Mouse (Mus musculus) small intestine, adult 2 months (tissue): ENCODE data around the gene Fam217a. TPM values are rescaled to one million over a fixed set of nuclear protein-coding genes. Genes with fewer than 3 reads are reported as not detected.
A peak's percentile ranks its signal among the peaks of the same experiment; 100 is the strongest.
"Not testable (repeated sequence)": the region's sequence is repeated elsewhere in the genome, so short reads cannot be mapped to it uniquely, and the experiment has no call there.

Experiments used
- H3K27ac ChIP-seq: fragments of 200-500 bp; 2 replicates; pipeline ENCODE4 v1.5.1; 2012; ENCODE audit warnings: low read depth, low read length, control low read depth, inconsistent platforms; ENCODE audit not compliant: insufficient read depth
- H3K27me3 ChIP-seq: fragments of 200-500 bp; 2 replicates; pipeline ENCODE4 v1.6.1; 2012; ENCODE audit warnings: mild to moderate bottlenecking, moderate library complexity, low read length, inconsistent platforms; ENCODE audit not compliant: control insufficient read depth, insufficient read depth
- H3K36me3 ChIP-seq: fragments of 200-500 bp; 2 replicates; pipeline ENCODE4 v1.6.1; 2012; ENCODE audit warnings: mild to moderate bottlenecking, low read length, control low read depth, inconsistent platforms; ENCODE audit not compliant: control insufficient read depth, insufficient read depth
- H3K4me1 ChIP-seq: fragments of 200-500 bp; 2 replicates; pipeline ENCODE4 v1.6.1; 2012; ENCODE audit warnings: low read length, inconsistent platforms, mixed read lengths; ENCODE audit not compliant: control insufficient read depth, insufficient read depth, insufficient read length
- H3K4me3 ChIP-seq: fragments of 200-500 bp; 2 replicates; pipeline ENCODE4 v1.5.1; 2012; ENCODE audit warnings: low read depth, mild to moderate bottlenecking, control low read depth, inconsistent platforms, low read length, moderate library complexity
- CTCF ChIP-seq: fragments of 200-500 bp; IDR thresholded peaks from 2 replicates; pipeline ENCODE4 v1.5.1; 2012; ENCODE audit warnings: low read depth, mild to moderate bottlenecking, control low read depth, inconsistent platforms, low read length, moderate library complexity, mixed read lengths; ENCODE audit not compliant: insufficient replicate concordance, insufficient read length; ENCODE audit errors: extremely low read depth
- POLR2A ChIP-seq: fragments of 200-500 bp; IDR thresholded peaks from 2 replicates; pipeline ENCODE4 v1.6.1; 2012; ENCODE audit warnings: low read depth, mild to moderate bottlenecking, control low read depth, inconsistent platforms, low read length, moderate library complexity
- WGBS: fragments of 180-500 bp; shearing (Covaris S2); methylation state at CpG from one replicate; pipeline ENCODE4 v1.1.7; 2018; 5-methylcytosine and 5-hydroxymethylcytosine counted together
- polyA plus RNA-seq: library from polyadenylated mRNA; depleted of rRNA; stranded (reverse); fragments of >200 nt; gene quantifications from 2 replicates; pipeline ENCODE4 v1.2.3, GENCODE M21; 2012

Gene Fam217a
- polyA plus RNA-seq, 1 experiment, result not detected

DNA sequence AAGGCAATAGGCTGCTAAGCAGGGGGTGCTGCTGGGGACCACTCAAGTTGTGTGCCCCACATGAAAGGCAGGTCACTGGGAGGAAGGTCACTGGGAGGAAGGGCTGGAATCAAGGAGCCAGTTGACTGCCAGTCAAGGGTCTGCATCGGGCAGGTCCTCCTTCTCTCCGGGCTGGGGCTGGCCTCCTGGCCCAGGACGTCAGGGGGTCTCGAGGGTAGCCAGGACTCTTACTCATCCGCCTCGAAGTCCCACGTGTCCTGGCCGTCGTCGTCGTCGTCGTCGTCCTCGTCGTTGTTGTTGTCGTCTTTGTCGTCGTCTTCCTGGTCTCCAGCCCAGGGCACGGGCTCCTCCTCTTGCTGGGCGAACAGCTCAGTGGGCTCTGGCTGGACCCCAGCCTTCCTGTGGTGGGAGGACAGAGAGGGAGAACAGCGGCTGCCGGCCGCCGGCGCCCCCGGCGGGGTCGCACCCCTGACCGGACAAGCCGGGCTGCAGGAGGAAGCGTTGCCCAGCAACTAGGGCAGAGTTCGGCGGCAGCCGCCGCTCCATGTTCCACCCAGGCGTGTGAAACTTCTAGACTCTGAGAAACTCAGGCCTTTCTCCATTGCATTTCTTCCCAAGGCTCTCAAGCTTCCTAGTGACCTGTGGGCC, 7.5 kb downstream of the Fam217a start:
- Histone ChIP-seq H3K27ac (no peak overlapping the region), H3K4me1 (peaks cover 8% of the 10 kb centered on the region), H3K36me3 (no peaks in the 10 kb centered on the region), H3K4me3 (peak overlapping the region; percentile 56), H3K27me3 (no peaks in the 10 kb centered on the region)
- 31% methylated on average over 37 of the region's 37 CpGs for whole genome bisulfite sequencing
- TF ChIP-seq CTCF (no peak), POLR2A (no peak)

DNA sequence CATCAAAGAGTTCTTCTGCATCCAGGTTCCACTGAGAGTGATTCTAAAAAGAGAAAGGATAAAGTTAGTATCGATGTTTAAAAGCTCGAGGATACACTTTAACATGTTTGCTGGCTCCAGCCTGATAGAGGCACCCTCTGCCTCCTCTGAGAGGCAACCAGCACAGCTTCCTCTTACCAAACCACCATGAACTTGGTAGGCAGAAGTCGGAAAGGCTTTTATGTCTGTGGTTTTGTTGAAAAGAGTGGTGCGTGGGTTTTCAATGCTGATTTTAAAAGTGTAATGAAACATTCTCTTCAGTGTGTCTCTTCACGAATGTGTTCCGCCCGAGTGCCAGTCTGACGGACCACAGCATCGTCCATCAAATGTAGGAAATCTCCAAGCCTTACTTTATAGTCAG, 9.5 kb downstream of the Fam217a start:
- Histone ChIP-seq H3K4me1 (peaks cover 8% of the 10 kb centered on the region), H3K36me3 (no peaks in the 10 kb centered on the region), H3K4me3 (no peak overlapping the region), H3K27ac (no peak overlapping the region), H3K27me3 (no peaks in the 10 kb centered on the region)
- TF ChIP-seq CTCF (no peak), POLR2A (no peak)
- WGBS, result 72% methylated on average over 9 of the region's 9 CpGs

DNA sequence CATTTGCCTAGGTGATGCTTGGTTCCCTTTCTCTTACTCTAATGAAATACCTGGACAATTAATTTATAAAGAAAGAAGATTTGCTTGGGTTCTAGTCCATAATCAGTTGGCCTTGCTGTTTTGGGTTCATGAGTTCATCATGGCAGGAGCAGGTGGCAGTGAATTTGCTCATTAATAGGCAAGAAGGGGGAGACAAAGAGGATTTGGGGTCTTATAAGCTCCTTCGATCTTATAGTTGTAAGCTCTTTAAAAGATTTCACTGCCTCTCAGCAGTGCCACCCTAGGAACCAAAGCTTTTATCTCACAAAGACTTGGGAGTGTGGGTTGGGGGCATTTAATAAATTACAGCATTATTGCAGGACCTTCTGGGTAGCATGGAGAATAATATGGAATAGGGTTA, 31.2 kb downstream of the Fam217a start:
- TF ChIP-seq CTCF (no peak), POLR2A (no peak)
- WGBS, result 94% methylated on average over 1 of the region's 1 CpGs
- peaks cover 77% of the 10 kb centered on the region for H3K36me3 ChIP-seq
- no peaks in the 10 kb centered on the region for H3K4me1 ChIP-seq
- no peaks in the 10 kb centered on the region for H3K27me3 ChIP-seq
- H3K27ac ChIP-seq, result no peak overlapping the region
- no peak overlapping the region for H3K4me3 ChIP-seq

DNA sequence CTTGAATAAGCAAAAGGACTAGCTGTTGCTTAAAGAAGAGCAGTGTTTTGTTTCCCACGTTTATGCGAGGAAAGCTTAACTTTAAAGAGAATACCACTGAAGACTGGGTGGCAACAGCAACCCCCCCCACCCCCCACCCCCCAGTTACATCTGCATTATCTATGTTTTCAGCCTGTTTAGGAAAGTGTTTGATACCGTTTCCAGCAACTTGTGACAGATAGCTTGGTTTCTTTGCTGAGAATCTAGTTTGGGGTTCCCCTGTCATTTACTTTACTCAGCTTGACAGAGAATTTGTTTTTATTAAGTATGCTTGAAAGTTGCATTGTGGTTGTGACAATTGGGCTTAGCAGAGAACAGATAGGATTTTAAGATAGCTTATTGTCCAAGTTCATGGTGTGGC, 47.6 kb downstream of the Fam217a start:
- H3K27me3 ChIP-seq, result no peaks in the 10 kb centered on the region
- H3K4me3 ChIP-seq, result no peak overlapping the region
- TF ChIP-seq POLR2A, result no peak
- no peak for TF ChIP-seq CTCF
- H3K36me3 ChIP-seq, result no peaks in the 10 kb centered on the region; the same call in 1 of the 2 replicates
- peaks cover 6% of the 10 kb centered on the region; the same call in 1 of the 2 replicates for H3K4me1 ChIP-seq
- 4% methylated on average over 3 of the region's 3 CpGs for WGBS
- H3K27ac ChIP-seq, result no peak overlapping the region

DNA sequence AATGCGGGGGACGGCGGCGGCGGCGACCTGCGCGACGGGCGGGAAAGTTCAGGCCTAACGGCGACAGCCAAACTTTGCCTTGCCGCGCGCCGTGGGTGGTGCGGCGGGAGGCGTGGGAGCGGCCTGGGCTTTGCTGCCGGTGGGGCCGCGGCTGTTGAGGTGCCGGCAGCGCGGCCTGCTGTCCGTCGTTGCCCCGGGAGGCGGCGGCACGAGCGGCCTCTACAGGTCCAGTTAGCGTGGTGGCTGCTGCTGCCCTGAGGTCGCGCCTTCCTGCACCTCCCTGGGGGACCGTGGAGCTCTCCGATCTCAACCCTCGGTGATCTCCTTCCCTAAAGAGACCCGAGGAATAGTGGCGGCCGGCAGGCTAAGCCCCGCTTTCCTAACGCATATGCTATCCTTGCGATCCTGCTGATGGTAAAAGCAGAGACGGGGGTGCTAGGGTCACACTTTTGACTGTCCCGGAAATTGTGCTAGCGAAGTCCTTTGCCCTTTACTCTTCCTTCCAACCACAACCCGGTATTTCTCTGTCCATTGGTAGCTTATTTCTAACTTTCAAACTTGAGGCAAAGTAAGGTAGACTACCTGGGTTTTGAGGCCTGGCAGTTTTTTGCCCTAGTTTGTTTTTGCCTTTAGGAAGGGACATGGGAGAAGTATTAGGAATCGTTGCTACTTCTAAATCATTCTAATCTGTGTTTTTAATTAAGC, 48.2 kb downstream of the Fam217a start:
- Histone ChIP-seq H3K27me3 (no peaks in the 10 kb centered on the region), H3K27ac (peak overlapping the region; percentile 93), H3K4me3 (peak overlapping the region; percentile 93), H3K36me3 (no peaks in the 10 kb centered on the region), H3K4me1 (peaks cover 6% of the 10 kb centered on the region; the same call in 1 of the 2 replicates)
- under 1% methylated on average over 50 of the region's 50 CpGs for WGBS
- no peak for TF ChIP-seq POLR2A
- 0 out of 2 replicates have a peak, but pooled peaks have one; percentile 30 for TF ChIP-seq CTCF

DNA sequence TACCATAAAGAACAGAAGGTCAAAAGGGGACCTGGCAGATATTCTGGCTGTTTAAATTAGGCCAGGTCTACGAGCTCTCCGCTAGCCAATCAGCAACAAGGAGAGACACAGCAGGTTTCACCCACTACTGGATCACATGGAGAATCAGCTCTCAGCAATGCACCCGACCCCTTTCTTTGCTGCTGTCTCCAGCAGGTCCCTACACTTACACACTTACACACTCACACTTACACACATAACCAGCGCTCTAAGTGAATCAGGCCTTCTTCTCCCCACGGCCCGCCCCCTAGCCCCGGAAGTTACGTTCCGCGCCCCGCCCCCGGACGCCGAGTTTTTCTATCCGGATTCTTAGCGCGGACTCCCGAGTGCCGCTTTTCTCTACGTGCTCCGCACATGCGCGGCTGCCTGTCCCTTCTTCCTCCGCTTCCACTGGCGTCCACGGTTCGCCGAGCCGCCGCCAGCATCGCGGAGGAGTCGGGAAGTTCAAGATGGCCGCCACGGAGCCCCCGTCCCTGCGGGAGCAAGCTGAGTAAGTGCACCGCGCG, 48.9 kb downstream of the Fam217a start, which contains the start of gene Prpf4b:
TSS of gene Prpf4b (plus strand) at position 137 of the 545 bp plus-strand sequence.
- Histone ChIP-seq H3K27me3 (no peaks in the 10 kb centered on the region), H3K27ac (peak within 1 kb of the TSS; percentile 94), H3K36me3 (no peaks in the 10 kb centered on the region), H3K4me3 (peak within 1 kb of the TSS; percentile 93), H3K4me1 (peaks cover 6% of the 10 kb centered on the region; the same call in 1 of the 2 replicates)
- peak; percentile 87; the same call in 1 of the 2 replicates for TF ChIP-seq POLR2A
- no peak for TF ChIP-seq CTCF
- under 1% methylated on average over 40 of the region's 40 CpGs for WGBS

DNA sequence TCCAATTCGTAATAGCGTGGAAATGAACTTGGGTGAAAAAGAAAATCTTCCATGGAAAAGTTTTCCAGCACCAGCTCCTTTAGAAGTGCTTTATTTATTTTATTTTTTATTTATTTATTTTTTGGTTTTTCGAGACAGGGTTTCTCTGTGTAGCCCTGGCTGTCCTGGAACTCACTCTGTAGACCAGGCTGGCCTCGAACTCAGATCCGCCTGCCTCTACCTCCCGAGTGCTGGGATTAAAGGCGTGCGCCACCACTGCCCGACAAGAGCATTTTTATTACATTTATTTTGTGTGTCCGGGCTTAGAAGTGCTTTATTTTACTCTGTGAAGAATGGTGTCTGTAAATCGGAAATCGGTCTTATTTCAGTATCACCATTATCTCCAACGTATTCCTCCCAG, 49.4 kb downstream of the Fam217a start:
- not testable (repeated sequence) for H3K27me3 ChIP-seq, H3K4me1 ChIP-seq, H3K36me3 ChIP-seq
- Histone ChIP-seq H3K4me3 (peak overlapping the region; percentile 47), H3K27ac (peak overlapping the region; percentile 94; the same call in 1 of the 2 replicates)
- WGBS, result 8% methylated on average over 13 of the region's 13 CpGs
